Mouse (Mus musculus) cerebellum, adult 11 months (tissue): ENCODE data around the gene Egfl8.

Experiments
- DNase-seq: peaks from one replicate; pipeline ENCODE4 v3.0.0; 2022

Egfl8 gene

GRCm38 (mm10) chr17:34567311-34567710 is 48.5 kb downstream of the Egfl8 start:
- DNase-seq, result no peak

DNA sequence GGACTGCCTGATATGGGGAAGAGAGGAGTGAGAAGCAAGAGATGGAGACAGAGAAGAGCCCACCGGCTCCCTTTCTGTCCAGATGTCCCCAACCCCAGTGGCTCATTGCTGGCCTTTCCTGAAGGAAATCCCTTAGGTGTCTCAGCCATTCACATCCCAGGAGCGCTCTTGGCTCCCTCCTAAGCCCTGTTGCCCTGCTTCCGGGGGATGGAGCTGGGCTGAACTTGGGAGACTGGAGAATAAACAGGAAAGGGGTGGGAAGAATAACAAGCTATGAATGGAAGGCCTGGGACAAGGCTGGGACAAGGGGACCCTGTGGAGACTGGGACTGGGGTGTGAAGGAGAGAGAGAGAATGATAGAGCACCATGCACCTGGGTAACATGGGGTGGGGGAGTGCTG is 51.0 kb downstream of the Egfl8 start:
- DNase-seq, result no peak

DNA sequence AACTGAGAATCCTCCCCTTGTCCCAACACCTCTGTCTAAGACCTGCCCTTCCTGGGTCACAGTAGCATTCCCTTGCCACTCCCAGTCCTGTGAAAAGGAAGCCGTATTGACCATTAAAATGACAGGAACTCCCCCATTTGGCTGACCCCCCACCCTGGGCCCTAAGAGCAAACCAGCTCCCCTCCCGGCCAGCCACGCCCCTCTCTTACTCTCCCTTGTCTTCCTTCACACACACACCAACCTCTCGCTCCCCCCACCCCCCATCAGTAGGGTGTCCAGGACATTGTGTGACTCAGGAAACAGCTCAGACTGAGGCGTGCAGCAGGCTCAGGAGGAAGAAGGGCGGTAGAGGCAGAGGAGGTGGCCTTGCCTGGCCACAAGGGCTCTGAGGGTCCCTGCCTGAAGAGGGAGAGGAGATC is 51.8 kb downstream of the Egfl8 start, which contains the start of gene Notch4:
Gene Notch4 (plus strand): TSS at position 266 of the 419 bp plus-strand sequence.
- no peak for DNase-seq

DNA sequence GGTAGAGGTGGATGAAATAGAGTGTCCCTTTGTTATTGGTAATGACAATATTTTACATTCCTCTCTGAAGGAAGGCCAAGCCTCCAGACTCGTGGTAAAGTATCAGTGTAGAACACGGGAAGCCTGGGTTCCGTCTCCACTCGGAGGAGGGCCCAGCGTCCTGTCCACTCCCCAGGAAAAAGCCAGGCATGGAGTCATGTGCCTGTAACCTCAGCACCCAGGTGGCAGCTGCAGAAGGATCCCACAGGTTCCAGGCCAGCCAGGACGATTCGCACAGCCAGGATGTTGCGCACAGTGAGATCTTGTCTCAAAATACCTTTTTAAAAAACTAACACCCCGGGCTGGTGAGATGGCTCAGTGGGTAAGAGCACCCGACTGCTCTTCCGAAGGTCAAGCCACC is 52.4 kb downstream of the Egfl8 start:
- no peak for DNase-seq
